Mouse (Mus musculus) G1E (cell line): ENCODE results near the gene Gpr37l1. TPM values are rescaled to one million over a fixed set of nuclear protein-coding genes. Genes with fewer than 3 reads are reported as not detected.
"Not testable (repeated sequence)": the region's sequence is repeated elsewhere in the genome, so short reads cannot be mapped to it uniquely, and the experiment has no call there.

Experiments
- ATAC-seq: 2 replicates; pipeline ENCODE4 v1.8.0; 2016; ENCODE audit warnings: mild to moderate bottlenecking; ENCODE audit not compliant: insufficient number of reproducible peaks, poor library complexity, low FRiP score, severe bottlenecking; ENCODE audit errors: extremely low read depth
- DNase-seq: peaks from one replicate; pipeline ENCODE4 v3.0.0; 2012; ENCODE audit warnings: low spot score
- H3K27me3 ChIP-seq: 2 replicates; pipeline ENCODE4 v1.6.1; 2012; ENCODE audit warnings: mild to moderate bottlenecking, low read length, inconsistent platforms; ENCODE audit not compliant: insufficient read depth
- H3K36me3 ChIP-seq: replicated peaks from 2 replicates; pipeline ENCODE3; 2012; ENCODE audit warnings: mild to moderate bottlenecking, inconsistent platforms
- H3K4me1 ChIP-seq: 2 replicates; pipeline ENCODE4 v1.6.1; 2012; ENCODE audit warnings: low read depth, low read length, inconsistent platforms, mixed read lengths; ENCODE audit not compliant: insufficient read depth
- H3K4me3 ChIP-seq: 2 replicates; pipeline ENCODE4 v1.5.1; 2012; ENCODE audit warnings: low read depth, mild to moderate bottlenecking, inconsistent platforms, low read length, moderate library complexity, mixed read lengths
- H3K9me3 ChIP-seq: replicated peaks from 2 replicates; pipeline ENCODE4 v1.6.1; 2012; ENCODE audit warnings: inconsistent platforms
- CTCF ChIP-seq: IDR thresholded peaks from 2 replicates; pipeline ENCODE4 v1.5.1; 2012; ENCODE audit warnings: low read depth, low read length, inconsistent platforms, mixed read lengths
- GATA1 ChIP-seq: IDR thresholded peaks from 2 replicates; pipeline ENCODE4 v1.6.1; 2012; ENCODE audit warnings: borderline replicate concordance, low read length, inconsistent platforms, mixed read lengths
- GATA2 ChIP-seq: IDR thresholded peaks from 2 replicates; pipeline ENCODE4 v1.6.1; 2012; ENCODE audit warnings: low read depth, low read length, inconsistent platforms, borderline replicate concordance
- POLR2AphosphoS5 ChIP-seq: IDR thresholded peaks from 2 replicates; pipeline ENCODE4 v1.6.1; 2012; ENCODE audit warnings: low read depth, low read length, inconsistent platforms; ENCODE audit not compliant: insufficient replicate concordance
- TAL1 ChIP-seq: conservative IDR thresholded peaks from 2 replicates; pipeline ENCODE4 v1.6.1; 2012; ENCODE audit warnings: low read depth, low read length, inconsistent platforms, mixed read lengths
- polyA plus RNA-seq: library from polyadenylated mRNA; stranded (reverse); fragments of >175 nt; gene quantifications from 2 replicates; pipeline ENCODE4 v1.2.3, GENCODE M21; 2012
- total RNA-seq, 2 experiments: library from RNA; stranded (forward) in 1 of 2; stranded (reverse) in 1 of 2; fragments of 200-1000 nt in 1 of 2; fragments of >200 nt in 1 of 2; fragmentation: Nextera tagmentation in 1 of 2; gene quantifications; 2 replicates each; pipeline ENCODE4 v1.2.3; 2014 to 2017

The Gpr37l1 gene
- total and polyA plus RNA-seq, 3 experiments = 0.05 TPM; not detected in 2

GRCm38 (mm10) chr1:135204196-135205126, 37.0 kb upstream of the Gpr37l1 start:
- DNase-seq (peak; percentile 82), ATAC-seq (peak; percentile 92)

GRCm38 (mm10) chr1:135200400-135200799, 32.9 kb upstream of the Gpr37l1 start:
- H3K36me3 ChIP-seq = no peaks in the 10 kb centered on the region
- no peak for TF ChIP-seq GATA1
- TF ChIP-seq CTCF = no peak
- no peak for TF ChIP-seq TAL1
- TF ChIP-seq POLR2AphosphoS5 = no peak
- no peak for TF ChIP-seq GATA2
- no peaks in the 10 kb centered on the region for H3K9me3 ChIP-seq
- H3K4me3 ChIP-seq = no peak overlapping the region
- H3K27me3 ChIP-seq = no peaks in the 10 kb centered on the region; the same call in 1 of the 2 replicates
- H3K4me1 ChIP-seq = peaks cover 39% of the 10 kb centered on the region
- DNase-seq (no peak), ATAC-seq (no peak)

More at GRCm38 (mm10) chr1:135204196-135205126, 37.0 kb upstream of the Gpr37l1 start:
- Histone ChIP-seq H3K27me3 (no peaks in the 10 kb centered on the region; the same call in 1 of the 2 replicates), H3K36me3 (no peaks in the 10 kb centered on the region), H3K4me1 (peaks cover 49% of the 10 kb centered on the region), H3K4me3 (peak overlapping the region; percentile 20; the same call in 1 of the 2 replicates), H3K9me3 (no peaks in the 10 kb centered on the region)
- TF ChIP-seq CTCF (no peak), GATA1 (no peak), POLR2AphosphoS5 (no peak), TAL1 (peak; percentile 85), GATA2 (peak; percentile 79; the same call in 1 of the 2 replicates)

GRCm38 (mm10) chr1:135199014-135199819, 31.7 kb upstream of the Gpr37l1 start:
- ATAC-seq (peak; percentile 51), DNase-seq (peak; percentile 33)
- H3K4me1 ChIP-seq = peaks cover 27% of the 10 kb centered on the region
- H3K9me3 ChIP-seq = no peaks in the 10 kb centered on the region
- H3K36me3 ChIP-seq = no peaks in the 10 kb centered on the region
- peak overlapping the region; percentile 48; the same call in 1 of the 2 replicates for H3K4me3 ChIP-seq
- peaks cover under 1% of the 10 kb centered on the region; the same call in 1 of the 2 replicates for H3K27me3 ChIP-seq
- TF ChIP-seq GATA2 = no peak
- no peak for TF ChIP-seq CTCF
- no peak for TF ChIP-seq GATA1
- no peak for TF ChIP-seq TAL1
- TF ChIP-seq POLR2AphosphoS5 = no peak

GRCm38 (mm10) chr1:135198412-135198811, 30.9 kb upstream of the Gpr37l1 start:
- ATAC-seq = no peak
- TF ChIP-seq GATA2 = no peak
- TF ChIP-seq TAL1 = no peak
- no peak for TF ChIP-seq POLR2AphosphoS5
- TF ChIP-seq GATA1 = no peak
- no peak for TF ChIP-seq CTCF
- H3K4me3 ChIP-seq = no peak overlapping the region
- H3K36me3 ChIP-seq = no peaks in the 10 kb centered on the region
- peaks cover 7% of the 10 kb centered on the region for H3K27me3 ChIP-seq
- H3K4me1 ChIP-seq = peaks cover 22% of the 10 kb centered on the region
- no peak for DNase-seq
- no peaks in the 10 kb centered on the region for H3K9me3 ChIP-seq

GRCm38 (mm10) chr1:135195907-135196440, 28.5 kb upstream of the Gpr37l1 start:
- DNase-seq (no peak), ATAC-seq (no peak)
- H3K4me1 ChIP-seq = peaks cover 17% of the 10 kb centered on the region
- no peak overlapping the region for H3K4me3 ChIP-seq
- no peaks in the 10 kb centered on the region for H3K9me3 ChIP-seq
- TF ChIP-seq POLR2AphosphoS5 (no peak), CTCF (no peak), GATA2 (no peak), GATA1 (no peak), TAL1 (no peak)
- H3K27me3 ChIP-seq = peaks cover 13% of the 10 kb centered on the region
- no peaks in the 10 kb centered on the region for H3K36me3 ChIP-seq

- H3K36me3 ChIP-seq, H3K4me3 ChIP-seq, ATAC-seq, DNase-seq, H3K9me3 ChIP-seq: not testable (repeated sequence)
- peaks cover 11% of the 10 kb centered on the region for H3K4me1 ChIP-seq
- peaks cover 13% of the 10 kb centered on the region for H3K27me3 ChIP-seq
Observed at GRCm38 (mm10) chr1:135194335-135194734, 26.9 kb upstream of the Gpr37l1 start.
